Mouse (Mus musculus) testis, adult 2 months (tissue): ENCODE measurements around the gene Slc25a42.
"Not testable (repeated sequence)": the region's sequence is repeated elsewhere in the genome, so short reads cannot be mapped to it uniquely, and the experiment has no call there.

Experiments
- CTCF ChIP-seq: fragments of 200-500 bp; IDR thresholded peaks from 2 replicates; pipeline ENCODE4 v1.5.1; 2012; ENCODE audit warnings: low read depth, mild to moderate bottlenecking, inconsistent platforms, low read length, moderate library complexity; ENCODE audit not compliant: control insufficient read depth, insufficient read depth, insufficient replicate concordance
- POLR2A ChIP-seq: fragments of 200-500 bp; IDR thresholded peaks from 2 replicates; pipeline ENCODE4 v1.6.1; 2012; ENCODE audit warnings: low read depth, mild to moderate bottlenecking, inconsistent platforms, low read length, moderate library complexity; ENCODE audit not compliant: control insufficient read depth

DNA sequence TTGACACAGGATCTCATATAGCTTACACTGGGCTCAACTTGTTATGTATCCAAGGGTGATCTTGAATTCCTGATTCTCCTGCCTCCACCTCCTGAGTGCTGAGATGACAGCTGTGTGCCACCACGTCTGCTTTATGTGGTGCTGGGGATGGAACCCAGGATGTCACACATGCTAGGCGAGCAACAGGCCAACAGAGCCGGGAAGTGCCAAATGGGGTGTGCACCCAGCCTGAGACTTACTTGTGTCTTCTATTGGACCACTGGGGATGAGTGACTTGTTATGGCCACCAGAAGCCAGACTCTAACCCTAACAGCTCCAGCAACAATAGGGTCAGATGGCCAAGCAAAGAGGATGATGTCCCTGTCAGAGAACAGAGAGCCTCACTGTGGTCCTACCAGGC is 4.1 kb upstream of the Slc25a42 start:
- TF ChIP-seq CTCF, POLR2A: not testable (repeated sequence)
